Mouse (Mus musculus) CH12.LX (cell line): Measurements from ENCODE around the gene Glt8d2. TPM values are rescaled to one million over a fixed set of nuclear protein-coding genes. Genes with fewer than 3 reads are reported as not detected.

Experiments used
- DNase-seq: peaks from one replicate; pipeline ENCODE4 v3.0.0-alpha.2; 2013; ENCODE audit errors: extremely low read depth
- H3K27ac ChIP-seq: 2 replicates; pipeline ENCODE4 v1.5.1; 2012; ENCODE audit warnings: low read depth, mild to moderate bottlenecking, control low read depth, moderate library complexity; ENCODE audit not compliant: insufficient read depth
- H3K27me3 ChIP-seq: replicated peaks from 2 replicates; pipeline ENCODE3; 2012; ENCODE audit warnings: inconsistent platforms
- H3K36me3 ChIP-seq, 2 experiments: replicated peaks in 1 of 2; 2 replicates each; pipeline versions ENCODE3 to v1.6.1; 2012; ENCODE audit warnings: inconsistent platforms in 1 of 2, low read length in 1 of 2, mild to moderate bottlenecking in 1 of 2, mixed read lengths in 1 of 2, moderate library complexity in 1 of 2; ENCODE audit not compliant: control insufficient read depth in 1 of 2, insufficient read depth in 1 of 2
- H3K4me1 ChIP-seq, 2 experiments: 2 replicates each; pipeline ENCODE4 v1.6.1; 2012; ENCODE audit warnings: inconsistent platforms in 1 of 2, moderate library complexity in 1 of 2; ENCODE audit not compliant: insufficient read depth in 2 of 2, control insufficient read depth in 1 of 2
- H3K4me2 ChIP-seq: 2 replicates; pipeline ENCODE4 v1.6.1; 2012; ENCODE audit warnings: low read depth, mild to moderate bottlenecking, control low read depth; ENCODE audit not compliant: poor library complexity, insufficient read depth, severe bottlenecking
- H3K4me3 ChIP-seq, 3 experiments: fragments of 150-350 bp in 1 of 3; sonication (generic) in 1 of 3; replicated peaks in 1 of 3; 2 replicates each; pipeline versions ENCODE3 to v1.5.1; 2011 to 2012; ENCODE audit warnings: low read depth in 2 of 3, low read length in 2 of 3, mild to moderate bottlenecking in 2 of 3, moderate library complexity in 2 of 3, control low read depth in 1 of 3, improper control_type of control experiment in 1 of 3, inconsistent platforms in 1 of 3, mixed read lengths in 1 of 3; ENCODE audit not compliant: poor library complexity in 1 of 3
- H3K79me2 ChIP-seq: replicated peaks from 2 replicates; pipeline ENCODE4 v1.6.1; 2012; ENCODE audit warnings: mild to moderate bottlenecking, moderate library complexity; ENCODE audit not compliant: control insufficient read depth, poor library complexity, insufficient read depth, severe bottlenecking; ENCODE audit errors: extremely low read depth
- H3K9ac ChIP-seq: 2 replicates; pipeline ENCODE4 v1.6.1; 2012; ENCODE audit warnings: low read depth, mild to moderate bottlenecking, control low read depth, moderate library complexity; ENCODE audit not compliant: insufficient read depth
- H3K9me3 ChIP-seq: replicated peaks from 2 replicates; pipeline ENCODE3; 2012; ENCODE audit warnings: low read length, inconsistent platforms, mixed read lengths
- BHLHE40 ChIP-seq: IDR thresholded peaks from 2 replicates; pipeline ENCODE4 v1.6.1; 2011; ENCODE audit warnings: mild to moderate bottlenecking, low read depth, low read length, improper control_type of control experiment
- CHD1 ChIP-seq: IDR thresholded peaks from 2 replicates; pipeline ENCODE4 v1.6.1; 2012; ENCODE audit warnings: low read depth, low read length, improper control_type of control experiment, inconsistent platforms
- CHD2 ChIP-seq: IDR thresholded peaks from 2 replicates; pipeline ENCODE4 v1.6.1; 2011; ENCODE audit warnings: low read length, improper control_type of control experiment
- CTCF ChIP-seq, 2 experiments: IDR thresholded peaks in 1 of 2; conservative IDR thresholded peaks in 1 of 2; 2 replicates each; pipeline ENCODE4 v1.5.1; 2011 to 2012; ENCODE audit warnings: low read depth in 2 of 2, low read length in 2 of 2, improper control_type of control experiment in 1 of 2, inconsistent platforms in 1 of 2, mild to moderate bottlenecking in 1 of 2, moderate library complexity in 1 of 2
- E2F4 ChIP-seq: IDR thresholded peaks from 2 replicates; pipeline ENCODE4 v1.6.1; 2011; ENCODE audit warnings: low read depth, low read length, improper control_type of control experiment; ENCODE audit not compliant: insufficient replicate concordance
- ELF1 ChIP-seq: IDR thresholded peaks from 2 replicates; pipeline ENCODE4 v1.6.1; 2014; ENCODE audit warnings: low read depth, mild to moderate bottlenecking, inconsistent platforms, low read length, improper control_type of control experiment
- EP300 ChIP-seq: IDR thresholded peaks from 2 replicates; pipeline ENCODE4 v1.6.1; 2011; ENCODE audit warnings: low read length, improper control_type of control experiment
- ETS1 ChIP-seq: conservative IDR thresholded peaks from 2 replicates; pipeline ENCODE4 v1.6.1; 2012; ENCODE audit warnings: low read depth, mild to moderate bottlenecking, inconsistent platforms, low read length, improper control_type of control experiment, moderate library complexity
- GABPA ChIP-seq: IDR thresholded peaks from 2 replicates; pipeline ENCODE4 v1.6.1; 2012; ENCODE audit warnings: low read depth, low read length, improper control_type of control experiment, inconsistent platforms; ENCODE audit not compliant: insufficient replicate concordance
- HCFC1 ChIP-seq: IDR thresholded peaks from 2 replicates; pipeline ENCODE4 v1.6.1; 2012; ENCODE audit warnings: low read depth, mild to moderate bottlenecking, inconsistent platforms, low read length, improper control_type of control experiment
- IRF4 ChIP-seq: IDR thresholded peaks from 2 replicates; pipeline ENCODE4 v1.6.1; 2014; ENCODE audit warnings: low read depth, mild to moderate bottlenecking, inconsistent platforms, low read length, improper control_type of control experiment
- JUN ChIP-seq: IDR thresholded peaks from 2 replicates; pipeline ENCODE4 v1.6.1; 2011; ENCODE audit warnings: low read depth, mild to moderate bottlenecking, low read length, improper control_type of control experiment, moderate library complexity; ENCODE audit not compliant: insufficient read depth
- JUND ChIP-seq: conservative IDR thresholded peaks from 2 replicates; pipeline ENCODE4 v1.6.1; 2011; ENCODE audit warnings: low read depth, low read length, improper control_type of control experiment
- KAT2A ChIP-seq: IDR thresholded peaks from 2 replicates; pipeline ENCODE4 v1.6.1; 2012; ENCODE audit warnings: low read length, improper control_type of control experiment, inconsistent platforms; ENCODE audit not compliant: insufficient replicate concordance
- MAFK ChIP-seq: IDR thresholded peaks from 2 replicates; pipeline ENCODE4 v1.6.1; 2011; ENCODE audit warnings: low read length, improper control_type of control experiment; ENCODE audit not compliant: insufficient replicate concordance
- MAX ChIP-seq: IDR thresholded peaks from 2 replicates; pipeline ENCODE4 v1.6.1; 2011; ENCODE audit warnings: low read length, improper control_type of control experiment
- MAZ ChIP-seq: IDR thresholded peaks from 2 replicates; pipeline ENCODE4 v1.6.1; 2012; ENCODE audit warnings: low read depth, mild to moderate bottlenecking, inconsistent platforms, low read length, improper control_type of control experiment, moderate library complexity
- MEF2A ChIP-seq: IDR thresholded peaks from 2 replicates; pipeline ENCODE4 v1.6.1; 2014; ENCODE audit warnings: low read depth, mild to moderate bottlenecking, inconsistent platforms, low read length, improper control_type of control experiment, borderline replicate concordance
- MXI1 ChIP-seq: IDR thresholded peaks from 2 replicates; pipeline ENCODE4 v1.6.1; 2011; ENCODE audit warnings: mild to moderate bottlenecking, low read depth, low read length, improper control_type of control experiment
- MYC ChIP-seq: IDR thresholded peaks from 2 replicates; pipeline ENCODE4 v1.6.1; 2011; ENCODE audit warnings: low read depth, mild to moderate bottlenecking, improper control_type of control experiment, low read length
- NELFE ChIP-seq: IDR thresholded peaks from 2 replicates; pipeline ENCODE4 v1.6.1; 2011; ENCODE audit warnings: low read depth, low read length, improper control_type of control experiment
- NRF1 ChIP-seq: IDR thresholded peaks from 2 replicates; pipeline ENCODE4 v1.6.1; 2014; ENCODE audit warnings: low read depth, mild to moderate bottlenecking, inconsistent platforms, low read length, improper control_type of control experiment, moderate library complexity
- PAX5 ChIP-seq: IDR thresholded peaks from 2 replicates; pipeline ENCODE4 v1.6.1; 2012; ENCODE audit warnings: low read length, inconsistent platforms, mixed read lengths
- POLR2A ChIP-seq: IDR thresholded peaks from 2 replicates; pipeline ENCODE4 v1.6.1; 2011; ENCODE audit warnings: low read depth, mild to moderate bottlenecking, improper control_type of control experiment, low read length
- POLR2AphosphoS2 ChIP-seq: IDR thresholded peaks from 2 replicates; pipeline ENCODE4 v1.6.1; 2011; ENCODE audit warnings: low read depth, low read length, improper control_type of control experiment
- RAD21 ChIP-seq: IDR thresholded peaks from 2 replicates; pipeline ENCODE4 v1.6.1; 2011; ENCODE audit warnings: low read depth, mild to moderate bottlenecking, low read length, improper control_type of control experiment, moderate library complexity
- RCOR1 ChIP-seq: conservative IDR thresholded peaks from 2 replicates; pipeline ENCODE4 v1.6.1; 2012; ENCODE audit warnings: low read depth, mild to moderate bottlenecking, inconsistent platforms, low read length, improper control_type of control experiment
- SIN3A ChIP-seq: IDR thresholded peaks from 2 replicates; pipeline ENCODE4 v1.6.1; 2012; ENCODE audit warnings: low read length, improper control_type of control experiment, inconsistent platforms
- TCF12 ChIP-seq: IDR thresholded peaks from 2 replicates; pipeline ENCODE4 v1.6.1; 2014; ENCODE audit warnings: low read depth, mild to moderate bottlenecking, inconsistent platforms, low read length, improper control_type of control experiment
- UBTF ChIP-seq: IDR thresholded peaks from 2 replicates; pipeline ENCODE4 v1.6.1; 2012; ENCODE audit warnings: low read depth, mild to moderate bottlenecking, inconsistent platforms, low read length, improper control_type of control experiment, moderate library complexity
- USF1 ChIP-seq: IDR thresholded peaks from 2 replicates; pipeline ENCODE4 v1.6.1; 2014; ENCODE audit warnings: low read depth, mild to moderate bottlenecking, inconsistent platforms, low read length, improper control_type of control experiment
- USF2 ChIP-seq: conservative IDR thresholded peaks from 2 replicates; pipeline ENCODE4 v1.6.1; 2011; ENCODE audit warnings: low read depth, low read length, improper control_type of control experiment
- ZKSCAN1 ChIP-seq: IDR thresholded peaks from 2 replicates; pipeline ENCODE4 v1.6.1; 2012; ENCODE audit warnings: low read depth, inconsistent platforms, low read length, improper control_type of control experiment, borderline replicate concordance
- ZMIZ1 ChIP-seq: IDR thresholded peaks from 2 replicates; pipeline ENCODE4 v1.6.1; 2012; ENCODE audit warnings: low read depth, mild to moderate bottlenecking, inconsistent platforms, low read length, improper control_type of control experiment
- ZNF384 ChIP-seq: IDR thresholded peaks from 2 replicates; pipeline ENCODE4 v1.6.1; 2012; ENCODE audit warnings: low read depth, low read length, improper control_type of control experiment, inconsistent platforms
- dilution Hi-C: fragments of 300-500 bp; cut with MboI; formaldehyde crosslinking; loops from 2 replicates; pipeline ENCODE4 v1.14.3; 2020; ENCODE audit warnings: low sequenced_read_pairs; ENCODE audit not compliant: extremely low pct_unique_long_range_greater_than_20kb, extremely low pct_ligation_motif_present
- in situ Hi-C: fragments of 300-500 bp; cut with MboI; formaldehyde crosslinking; loops from 3 replicates; pipeline ENCODE4 v1.14.3; 2019; ENCODE audit warnings: low sequenced_read_pairs, low pct_ligation_motif_present, low pct_unique_long_range_greater_than_20kb, mixed read lengths
- polyA plus RNA-seq: library from polyadenylated mRNA; unstranded; fragments of >175 nt; gene quantifications from 2 replicates; pipeline ENCODE4 v1.2.1, GENCODE M21; 2012; ENCODE audit warnings: low read depth; ENCODE audit not compliant: insufficient read length
- total RNA-seq, 2 experiments: library from RNA; depleted of rRNA; stranded (reverse); fragments of 300-350 nt in 1 of 2; fragments of >200 nt in 1 of 2; gene quantifications; 2 replicates each; pipeline ENCODE4 v1.2.3; 2012 to 2014

Glt8d2 gene
- total and polyA plus RNA-seq, 3 experiments: not detected

DNA sequence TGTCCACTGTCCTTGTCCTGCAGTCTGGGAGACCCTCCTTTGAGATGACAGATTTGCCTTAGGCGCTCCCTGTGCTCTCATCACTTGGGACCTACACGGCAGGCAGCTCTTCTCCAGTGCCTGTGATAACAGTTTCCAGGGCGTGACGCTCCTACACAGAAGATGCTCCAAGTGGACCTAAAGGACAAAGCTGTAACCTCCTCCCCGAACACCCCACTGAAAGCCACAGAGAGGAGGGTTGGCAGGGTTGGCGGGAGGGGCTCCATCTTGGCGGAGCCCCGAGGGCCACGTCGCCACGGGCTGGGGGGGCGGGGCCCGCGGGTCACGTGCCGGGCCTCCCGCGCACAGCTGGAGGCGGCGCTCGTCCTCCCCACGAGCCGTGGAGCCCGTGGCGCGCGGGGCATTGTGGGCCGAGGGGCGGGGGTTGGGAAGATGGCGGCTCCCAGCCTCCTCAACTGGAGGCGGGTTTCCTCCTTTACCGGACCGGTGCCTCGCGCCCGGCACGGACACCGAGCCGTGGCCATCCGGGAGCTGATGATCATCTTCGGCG lies 8.3 kb upstream of the Glt8d2 start:
- in situ Hi-C loops: no loop called here
- peak; percentile 72 for DNase-seq
- no peaks in the 10 kb centered on the region for H3K27me3 ChIP-seq
- peak overlapping the region; percentile 48 for H3K4me2 ChIP-seq
- dilution Hi-C loops: no loop called here
- H3K36me3 ChIP-seq: peaks cover 0 to 8% of the 10 kb centered on the region in 2 experiments
- no peak for TF ChIP-seq POLR2AphosphoS2
- TF ChIP-seq ELF1: no peak; the same call in 1 of the 2 replicates
- TF ChIP-seq MAZ: peak; percentile 85
- no peak for TF ChIP-seq CTCF (conservative IDR thresholded peaks at IDR 0.05 in 1 of 2, IDR thresholded peaks at IDR 0.05 in 1 of 2; ENCODE audit: low read depth in 2 of 2, low read length in 2 of 2)
- no peak for TF ChIP-seq UBTF
- TF ChIP-seq PAX5: no peak
- TF ChIP-seq KAT2A: no peak
- TF ChIP-seq BHLHE40: peak; percentile 98
- peak; percentile 75 for TF ChIP-seq NELFE
- no peak for TF ChIP-seq RAD21
- TF ChIP-seq MAFK: no peak
- no peak for TF ChIP-seq MEF2A
- no peak for TF ChIP-seq ZNF384
- peak; percentile 71 for TF ChIP-seq POLR2A
- peak; percentile 94 for TF ChIP-seq USF1
- no peak for TF ChIP-seq GABPA
- TF ChIP-seq ZKSCAN1: no peak
- TF ChIP-seq NRF1: peak; percentile 55
- peak; percentile 70; the same call in 1 of the 2 replicates for TF ChIP-seq MAX
- no peak for TF ChIP-seq E2F4
- peak; percentile 77 for TF ChIP-seq USF2
- peak; percentile 8; the same call in 1 of the 2 replicates for TF ChIP-seq EP300
- no peak; the same call in 1 of the 2 replicates for TF ChIP-seq ETS1
- TF ChIP-seq SIN3A: no peak; the same call in 1 of the 2 replicates
- TF ChIP-seq ZMIZ1: 0 out of 2 replicates have a peak, but pooled peaks have one; percentile 53
- TF ChIP-seq JUND: no peak
- no peak for TF ChIP-seq RCOR1
- peak; percentile 74 for TF ChIP-seq HCFC1
- TF ChIP-seq MYC: no peak
- peak; percentile 82; the same call in 1 of the 2 replicates for TF ChIP-seq MXI1
- TF ChIP-seq JUN: no peak
- TF ChIP-seq TCF12: peak; percentile 75
- TF ChIP-seq CHD2: peak; percentile 74; the same call in 1 of the 2 replicates
- no peak for TF ChIP-seq CHD1
- TF ChIP-seq IRF4: peak; percentile 25; the same call in 1 of the 2 replicates
- peak overlapping the region; percentile 74 to 89 (median 87) for H3K4me3 ChIP-seq
- peak overlapping the region; percentile 57 for H3K27ac ChIP-seq
- peak overlapping the region; percentile 78 for H3K9ac ChIP-seq
- H3K79me2 ChIP-seq: no peaks in the 10 kb centered on the region; the same call in 1 of the 2 replicates
- peaks cover 11 to 33% of the 10 kb centered on the region in 2 experiments for H3K4me1 ChIP-seq
- H3K9me3 ChIP-seq: no peaks in the 10 kb centered on the region
